Comparison of ENCODE assay signal across 9 mouse cellular contexts in the genomic region with DNA sequence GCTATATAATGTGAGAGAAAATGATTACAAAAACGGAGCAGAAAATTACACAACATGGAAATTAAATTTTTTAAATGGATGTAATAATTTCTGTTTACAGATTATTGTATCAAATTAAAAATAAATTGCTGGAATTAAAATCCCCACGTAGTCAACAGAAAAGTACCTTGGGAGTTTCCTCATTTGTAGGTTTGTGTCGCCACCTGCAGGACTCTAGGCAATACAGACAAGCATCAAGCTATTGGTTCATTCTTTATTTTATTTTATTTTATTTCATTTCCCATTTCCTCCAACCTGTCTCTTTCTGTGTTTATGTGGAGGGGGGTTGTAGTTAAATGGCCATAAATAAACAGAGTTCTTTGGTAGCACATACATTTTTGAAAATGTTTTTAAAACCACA.
DNase-seq lines count a peak whose midpoint lies in the region; ATAC-seq and TF ChIP-seq lines count a peak whose summit lies in the region.
"Had no signal": no experiment of that assay in that cellular context is flagged by ENCODE, and none has a peak within 500 bp of the region (broad histone marks: within the 10 kb centered on the region; RNA-seq: fewer than 3 reads in every experiment).

No protein-coding gene starts in this region.

- H3K4me1 ChIP-seq in liver, adult 2 months (ENCODE audit: control insufficient read depth, insufficient read depth, low read length) = no peaks in the 10 kb centered on the region; the same call in 1 of the 2 replicates
- no peaks in the 10 kb centered on the region for H3K4me1 ChIP-seq in liver, embryonic 12.5 days
- H3K4me1 ChIP-seq in embryonic facial prominence, embryonic 10.5 days = peaks cover 36% of the 10 kb centered on the region
- peaks cover 61% of the 10 kb centered on the region for H3K4me1 ChIP-seq in limb, embryonic 10.5 days

- no peaks in the 10 kb centered on the region for H3K9me3 ChIP-seq in liver, embryonic 12.5 days (replicated peaks)
- H3K9me3 ChIP-seq in embryonic facial prominence, embryonic 10.5 days = no peaks in the 10 kb centered on the region
- no peaks in the 10 kb centered on the region for H3K9me3 ChIP-seq in limb, embryonic 10.5 days (replicated peaks)

- no peak overlapping the region for H3K9ac ChIP-seq in liver, adult 2 months (ENCODE audit: low read depth, low read length)
- no peak overlapping the region for H3K9ac ChIP-seq in liver, embryonic 12.5 days

- no peak for TF ChIP-seq POLR2A in liver, adult 2 months (IDR thresholded peaks at IDR 0.05; ENCODE audit: extremely low read depth, insufficient read depth, low read length)

- 42% methylated on average over 3 of the region's 3 CpGs for WGBS in liver, adult 2 months
- WGBS in liver, embryonic 12.5 days (ENCODE audit: insufficient replicate concordance) = 18% methylated on average over 3 of the region's 3 CpGs
- 23% methylated on average over 3 of the region's 3 CpGs for WGBS in embryonic facial prominence, embryonic 10.5 days
- WGBS in limb, embryonic 10.5 days = 24% methylated on average over 3 of the region's 3 CpGs

- no peak overlapping the region for H3K4me3 ChIP-seq in liver, adult 2 months (ENCODE audit: insufficient read depth, low read depth, low read length)
- no peak overlapping the region for H3K4me3 ChIP-seq in liver, embryonic 12.5 days
- H3K4me3 ChIP-seq in embryonic facial prominence, embryonic 10.5 days = no peak overlapping the region
- H3K4me3 ChIP-seq in limb, embryonic 10.5 days = no peak overlapping the region

- DNase-seq in cerebellum, postnatal 36 days = peak; percentile 3 to 8
- no peak for DNase-seq in cerebellum, adult 8-10 months
- peak; percentile 17 for DNase-seq in liver, adult 2 months (ENCODE audit: extremely low read depth, low read depth, low spot score)
- peak; percentile 48 for DNase-seq in embryonic facial prominence, embryonic 10.5 days (ENCODE audit: low spot score)
- DNase-seq in limb, embryonic 10.5 days (ENCODE audit: low spot score) = peak; percentile 53
- DNase-seq in yolk sac, embryonic 10.5 days (ENCODE audit: low spot score) = no peak
- DNase-seq in spleen, postnatal 14 days (ENCODE audit: low spot score in 2 of 2) = no peak

- H3K79me2 ChIP-seq in liver, adult 2 months (ENCODE audit: control insufficient read depth, insufficient read depth, low read length) = no peaks in the 10 kb centered on the region; the same call in 1 of the 2 replicates

- H3K27ac ChIP-seq in liver, adult 2 months (replicated peaks; ENCODE audit: insufficient read depth, low read depth, low read length) = no peak overlapping the region
- no peak overlapping the region for H3K27ac ChIP-seq in liver, embryonic 12.5 days
- H3K27ac ChIP-seq in embryonic facial prominence, embryonic 10.5 days (replicated peaks) = no peak overlapping the region
- H3K27ac ChIP-seq in limb, embryonic 10.5 days = no peak overlapping the region
- H3K27ac ChIP-seq: macrophage had no signal

- peak; percentile 6; the same call in 1 of the 2 replicates for TF ChIP-seq CTCF in liver, adult 2 months (IDR thresholded peaks at IDR 0.05; ENCODE audit: low read depth, low read length)

- no peaks in the 10 kb centered on the region for H3K27me3 ChIP-seq in liver, adult 2 months (ENCODE audit: control insufficient read depth, insufficient read depth, low read length)
- no peaks in the 10 kb centered on the region for H3K27me3 ChIP-seq in liver, embryonic 12.5 days (replicated peaks)
- H3K27me3 ChIP-seq in embryonic facial prominence, embryonic 10.5 days (replicated peaks; ENCODE audit: low read depth, poor library complexity, severe bottlenecking) = no peaks in the 10 kb centered on the region
- H3K27me3 ChIP-seq in limb, embryonic 10.5 days (ENCODE audit: low read depth, poor library complexity, severe bottlenecking) = no peaks in the 10 kb centered on the region

- H3K36me3 ChIP-seq in liver, adult 2 months (ENCODE audit: control insufficient read depth, insufficient read depth, low read length) = peaks cover 4% of the 10 kb centered on the region
- no peaks in the 10 kb centered on the region for H3K36me3 ChIP-seq in liver, embryonic 12.5 days
- H3K36me3 ChIP-seq in embryonic facial prominence, embryonic 10.5 days (replicated peaks) = no peaks in the 10 kb centered on the region
- H3K36me3 ChIP-seq in limb, embryonic 10.5 days = no peaks in the 10 kb centered on the region

- no peak overlapping the region for H3K4me2 ChIP-seq in liver, embryonic 12.5 days

- no peak for ATAC-seq in liver, embryonic 12.5 days

Comparison
In these comparisons a context has a peak if more than half of its experiments do, and no peak if none do; other contexts are left out.
1. DNase-seq: peak in cerebellum, postnatal 36 days (2 of 2), liver, adult 2 months (single experiment), embryonic facial prominence, embryonic 10.5 days (single experiment) and limb, embryonic 10.5 days (single experiment); none in cerebellum, adult 8-10 months (single experiment), yolk sac, embryonic 10.5 days (single experiment) and spleen, postnatal 14 days (0 of 2).